Mouse (Mus musculus): Measurements from ENCODE around the gene Syndig1l. TPM values are rescaled to one million over a fixed set of nuclear protein-coding genes. Genes with fewer than 3 reads are reported as not detected.
A peak's percentile ranks its signal among the peaks of the same experiment; 100 is the strongest.

The Syndig1l gene
- not detected in 2 replicates for polyA plus RNA-seq (2015; fragmentation: Nextera tagmentation; extraction: Ambion mirVana)

DNA sequence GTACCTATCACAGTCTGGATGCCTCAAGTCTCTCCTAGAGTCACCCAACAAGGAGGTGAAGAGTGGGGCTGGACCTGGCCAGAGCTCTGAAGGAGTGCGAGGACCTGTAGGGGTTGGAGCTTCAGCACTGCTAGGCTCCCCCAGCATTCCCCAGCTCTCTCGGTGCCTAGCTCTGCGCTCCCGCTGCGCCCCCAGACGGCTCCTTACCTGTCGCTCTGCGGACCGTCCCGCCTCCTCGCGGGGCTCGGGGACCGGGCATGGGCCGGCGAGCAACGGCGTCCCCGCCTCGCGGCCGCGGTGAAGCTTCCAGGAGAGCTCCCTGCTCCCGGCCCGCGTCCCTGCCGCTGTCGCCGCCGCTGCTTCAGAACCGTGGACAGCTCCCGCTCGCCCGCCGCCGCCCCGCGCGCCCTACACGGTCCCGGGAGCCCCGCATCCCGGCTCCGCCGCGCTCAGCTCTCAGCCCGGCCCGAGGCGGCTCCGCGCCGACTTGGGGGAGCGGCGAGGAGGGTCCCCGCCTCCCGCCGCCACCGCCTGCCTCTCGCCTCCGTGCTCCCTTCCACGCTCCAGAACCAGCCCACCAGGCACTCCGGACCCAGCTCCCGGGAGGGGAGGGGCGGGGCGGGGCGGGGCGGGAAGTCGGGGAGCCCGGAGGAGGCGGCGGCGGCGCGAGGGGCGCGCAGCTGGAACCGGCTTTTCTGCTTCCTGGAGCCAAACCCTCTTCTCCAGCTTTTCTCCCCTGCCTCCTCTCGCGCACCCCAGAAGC, at the start of gene Syndig1l:
Gene Syndig1l, minus strand, starts transcription at position 513 of the 763 bp plus-strand sequence.
- Histone ChIP-seq H3K4me3 (peak within 1 kb of the TSS; percentile 54), H3K9ac (no peak within 1 kb of the TSS), H3K4me1 (0 out of 2 replicates have a peak, but pooled peaks cover 4% of the 10 kb centered on the region), H3K27me3 (peaks cover 78% of the 10 kb centered on the region), H3K9me3 (no peaks in the 10 kb centered on the region), H3K4me2 (peak within 1 kb of the TSS; percentile 80), H3K27ac (no peak within 1 kb of the TSS), H3K36me3 (no peaks in the 10 kb centered on the region)
- under 1% methylated on average over 78 of the region's 79 CpGs for WGBS
- ATAC-seq (ENCODE audit: insufficient number of reproducible peaks, insufficient read depth, low FRiP score, low TSS enrichment, low read depth), result peak; percentile 72

DNA sequence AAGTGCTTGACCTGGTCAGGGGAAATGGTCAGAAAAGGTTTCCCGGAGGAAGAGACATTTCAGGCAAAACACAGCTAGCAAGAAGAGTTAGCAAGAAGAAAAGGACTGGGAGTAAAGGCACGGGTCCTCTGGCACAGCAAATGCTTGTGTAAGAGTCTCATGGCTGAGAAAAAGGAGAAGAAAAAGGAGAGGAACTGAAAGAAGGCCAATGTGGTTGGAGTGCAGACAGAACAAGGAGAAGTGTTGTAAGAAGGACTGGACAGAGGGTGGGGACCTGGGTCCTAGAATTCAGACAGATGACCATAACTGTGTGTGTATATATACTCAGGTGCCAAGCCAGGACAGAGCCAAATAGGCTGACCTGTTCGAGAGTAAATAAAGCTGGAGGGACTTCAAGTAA, 49.5 kb upstream of the Syndig1l start:
- no peak overlapping the region for H3K27ac ChIP-seq
- no peak for ATAC-seq (ENCODE audit: insufficient number of reproducible peaks, insufficient read depth, low FRiP score, low TSS enrichment, low read depth)
- H3K4me2 ChIP-seq, result no peak overlapping the region
- H3K9me3 ChIP-seq, result no peaks in the 10 kb centered on the region
- H3K4me3 ChIP-seq, result no peak overlapping the region
- no peak overlapping the region for H3K9ac ChIP-seq
- WGBS, result 74% methylated on average over 3 of the region's 3 CpGs
- no peaks in the 10 kb centered on the region for H3K36me3 ChIP-seq
- no peaks in the 10 kb centered on the region for H3K27me3 ChIP-seq
- peaks cover 12% of the 10 kb centered on the region; the same call in 1 of the 2 replicates for H3K4me1 ChIP-seq

DNA sequence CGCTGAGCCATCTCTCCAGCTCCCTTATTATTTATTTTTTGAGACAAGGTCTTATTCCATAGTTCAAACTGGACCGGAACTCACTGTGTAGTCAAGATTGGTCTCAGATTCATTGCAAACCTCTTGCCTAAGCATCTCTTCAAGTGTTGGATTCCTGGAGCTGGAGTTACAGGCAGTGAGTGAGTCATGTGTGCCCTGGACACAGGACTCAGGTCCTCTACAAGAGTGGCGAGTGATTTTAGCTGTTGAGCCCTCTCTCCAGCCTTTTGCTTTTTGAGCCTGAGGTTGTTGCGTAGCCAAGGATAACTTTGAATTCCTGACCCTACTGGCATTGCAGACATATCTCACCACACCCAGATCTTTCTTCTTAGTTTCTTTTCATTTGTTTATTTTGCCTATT, 47.1 kb upstream of the Syndig1l start:
- Histone ChIP-seq H3K27ac (no peak overlapping the region), H3K36me3 (no peaks in the 10 kb centered on the region), H3K9ac (no peak overlapping the region), H3K4me1 (0 out of 2 replicates have a peak, but pooled peaks cover 4% of the 10 kb centered on the region), H3K4me2 (no peak overlapping the region), H3K9me3 (no peaks in the 10 kb centered on the region), H3K27me3 (no peaks in the 10 kb centered on the region), H3K4me3 (no peak overlapping the region)
- no peak for ATAC-seq (ENCODE audit: insufficient number of reproducible peaks, insufficient read depth, low FRiP score, low TSS enrichment, low read depth)
- WGBS, result 57% methylated on average over 4 of the region's 4 CpGs

DNA sequence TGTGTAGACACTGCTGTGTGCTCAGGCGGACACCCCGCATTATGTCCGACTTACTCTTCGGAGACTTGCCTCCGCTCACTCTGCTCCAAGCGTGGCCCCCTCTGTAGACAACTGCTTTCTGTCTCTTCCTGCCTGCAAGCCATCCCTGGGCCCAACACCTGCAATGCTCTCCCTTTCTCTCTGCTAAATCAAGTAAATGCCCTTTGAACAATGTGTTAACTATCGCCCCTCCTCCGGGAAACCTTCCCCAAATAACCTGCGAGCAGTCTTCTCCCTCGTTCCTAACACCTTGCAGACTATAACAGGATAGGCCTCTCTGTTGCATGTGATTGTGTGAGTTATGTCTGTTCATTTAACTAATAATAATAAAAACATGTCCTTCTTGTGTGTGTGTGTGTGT, 44.9 kb upstream of the Syndig1l start:
- H3K4me2 ChIP-seq, result no peak overlapping the region
- H3K4me3 ChIP-seq, result no peak overlapping the region
- H3K9me3 ChIP-seq, result no peaks in the 10 kb centered on the region
- no peaks in the 10 kb centered on the region for H3K27me3 ChIP-seq
- H3K36me3 ChIP-seq, result no peaks in the 10 kb centered on the region
- no peak overlapping the region for H3K27ac ChIP-seq
- H3K9ac ChIP-seq, result no peak overlapping the region
- ATAC-seq (ENCODE audit: insufficient number of reproducible peaks, insufficient read depth, low FRiP score, low TSS enrichment, low read depth), result no peak
- H3K4me1 ChIP-seq, result 0 out of 2 replicates have a peak, but pooled peaks cover 4% of the 10 kb centered on the region
- 88% methylated on average over 10 of the region's 10 CpGs for WGBS

DNA sequence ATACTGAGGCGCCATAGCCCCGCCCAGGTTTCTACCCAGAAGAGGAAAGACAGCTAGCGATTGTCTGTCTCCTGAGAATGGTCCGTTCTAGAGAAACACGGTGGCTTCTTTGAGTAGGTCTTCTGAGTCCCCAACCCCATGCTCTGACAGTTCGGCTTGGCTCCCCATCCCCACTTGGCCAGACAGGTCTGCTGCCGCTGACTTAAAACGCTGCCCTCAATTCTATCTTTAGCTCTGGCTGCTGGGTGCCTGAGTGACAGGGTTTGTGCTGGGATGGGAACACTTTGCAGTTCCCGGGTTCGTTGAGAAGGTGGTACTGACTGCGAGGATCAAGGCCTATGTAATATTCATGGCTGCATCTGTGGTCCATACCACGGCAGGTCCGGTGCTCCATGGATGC, 34.7 kb upstream of the Syndig1l start:
- H3K36me3 ChIP-seq, result no peaks in the 10 kb centered on the region
- no peak overlapping the region for H3K4me3 ChIP-seq
- no peak for ATAC-seq (ENCODE audit: insufficient number of reproducible peaks, insufficient read depth, low FRiP score, low TSS enrichment, low read depth)
- H3K4me2 ChIP-seq, result no peak overlapping the region
- no peak overlapping the region for H3K27ac ChIP-seq
- H3K4me1 ChIP-seq, result no peaks in the 10 kb centered on the region
- no peaks in the 10 kb centered on the region for H3K27me3 ChIP-seq
- WGBS, result 78% methylated on average over 13 of the region's 13 CpGs
- H3K9me3 ChIP-seq, result no peaks in the 10 kb centered on the region
- H3K9ac ChIP-seq, result no peak overlapping the region

DNA sequence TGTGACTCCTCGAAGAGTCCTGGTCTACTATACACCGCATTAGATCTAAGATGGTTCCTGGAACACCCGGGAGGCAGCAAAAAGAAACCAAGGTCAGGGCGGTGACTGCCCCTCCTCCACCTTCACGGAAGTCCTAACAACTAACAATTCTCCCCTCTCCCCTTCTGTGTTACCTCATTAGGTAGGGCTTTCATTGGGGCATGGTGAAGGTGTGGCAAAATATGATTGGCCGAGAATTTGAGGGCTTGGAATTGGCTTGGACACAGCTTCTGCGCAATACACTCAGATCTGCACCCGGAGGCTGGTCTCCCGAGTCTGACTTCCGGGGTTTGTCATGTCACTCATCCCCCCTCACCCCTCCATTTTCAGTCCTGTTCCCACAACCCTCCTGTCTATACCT, 29.8 kb upstream of the Syndig1l start:
- Histone ChIP-seq H3K27me3 (no peaks in the 10 kb centered on the region), H3K4me2 (no peak overlapping the region), H3K36me3 (no peaks in the 10 kb centered on the region), H3K27ac (no peak overlapping the region), H3K9me3 (no peaks in the 10 kb centered on the region), H3K4me1 (no peaks in the 10 kb centered on the region), H3K4me3 (no peak overlapping the region), H3K9ac (no peak overlapping the region)
- no peak for ATAC-seq (ENCODE audit: insufficient number of reproducible peaks, insufficient read depth, low FRiP score, low TSS enrichment, low read depth)
- WGBS, result 90% methylated on average over 10 of the region's 10 CpGs

DNA sequence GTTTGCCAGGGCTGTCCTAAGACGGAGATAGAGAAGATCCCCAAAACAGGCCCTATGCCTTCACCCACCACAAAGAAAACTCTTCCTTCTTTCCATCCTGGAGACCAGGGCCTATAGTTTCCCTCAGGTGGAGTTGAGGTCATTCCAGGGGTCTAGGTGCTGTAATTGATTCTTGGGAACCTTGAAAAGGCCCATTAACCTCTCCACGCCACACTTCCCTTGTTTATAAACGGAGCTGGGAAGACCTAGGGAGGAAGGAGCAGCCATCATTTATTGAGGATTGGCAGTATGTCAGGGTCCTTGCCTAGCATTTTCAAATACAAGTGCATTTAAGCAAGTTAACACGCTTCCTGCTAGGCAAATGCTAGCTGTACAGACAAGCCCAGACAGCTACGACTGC, 28.8 kb upstream of the Syndig1l start:
- Histone ChIP-seq H3K27me3 (no peaks in the 10 kb centered on the region), H3K36me3 (no peaks in the 10 kb centered on the region), H3K4me2 (no peak overlapping the region), H3K9me3 (no peaks in the 10 kb centered on the region), H3K9ac (no peak overlapping the region), H3K27ac (0 out of 2 replicates have a peak overlapping the region, but pooled peaks have one; percentile 22), H3K4me1 (no peaks in the 10 kb centered on the region), H3K4me3 (no peak overlapping the region)
- 67% methylated on average over 5 of the region's 5 CpGs for WGBS
- no peak for ATAC-seq (ENCODE audit: insufficient number of reproducible peaks, insufficient read depth, low FRiP score, low TSS enrichment, low read depth)

DNA sequence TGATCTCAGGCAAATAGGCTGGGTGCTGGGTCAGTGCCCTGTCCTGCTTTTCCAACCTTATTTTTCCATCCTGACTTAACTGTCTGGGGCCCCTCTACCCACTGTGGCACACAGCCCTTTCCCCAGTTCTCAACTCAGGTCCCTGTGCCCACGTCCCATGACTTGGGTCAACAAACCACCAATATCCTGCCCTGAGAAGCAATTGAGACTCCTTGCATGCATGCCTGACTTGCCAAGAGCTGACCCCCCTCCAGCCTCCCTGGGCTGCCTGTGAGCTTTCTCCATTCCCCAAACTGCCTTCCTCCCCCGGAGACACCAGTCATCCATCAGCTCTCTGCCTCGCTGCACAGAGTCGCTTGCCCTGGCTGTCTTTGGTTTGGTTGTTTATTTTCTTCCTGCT, 28.4 kb upstream of the Syndig1l start:
- Histone ChIP-seq H3K9me3 (no peaks in the 10 kb centered on the region), H3K4me2 (no peak overlapping the region), H3K27ac (0 out of 2 replicates have a peak overlapping the region, but pooled peaks have one; percentile 22), H3K27me3 (no peaks in the 10 kb centered on the region), H3K4me3 (no peak overlapping the region), H3K36me3 (no peaks in the 10 kb centered on the region), H3K4me1 (no peaks in the 10 kb centered on the region), H3K9ac (no peak overlapping the region)
- WGBS, result 64% methylated on average over 4 of the region's 4 CpGs
- no peak for ATAC-seq (ENCODE audit: insufficient number of reproducible peaks, insufficient read depth, low FRiP score, low TSS enrichment, low read depth)

DNA sequence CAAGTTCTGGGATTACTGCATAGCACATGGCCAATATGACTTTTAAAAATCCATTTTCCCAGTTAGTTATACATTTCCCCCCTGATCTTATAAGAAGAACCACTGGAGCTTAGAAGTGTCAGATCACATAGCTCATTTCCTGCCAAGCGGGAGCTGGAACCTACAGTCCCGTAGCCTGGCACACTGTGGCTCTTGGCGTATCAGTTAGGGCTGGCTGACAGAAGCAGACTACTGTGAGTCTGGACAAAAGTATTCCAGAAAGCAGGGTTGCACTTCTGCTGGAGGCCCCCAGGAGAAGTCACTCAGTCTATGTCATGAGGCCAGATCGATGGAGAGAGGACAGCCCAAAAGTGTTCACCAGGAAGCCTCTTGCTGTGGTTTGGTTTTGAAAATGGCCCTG, 27.8 kb upstream of the Syndig1l start:
- WGBS, result 84% methylated on average over 4 of the region's 4 CpGs
- ATAC-seq (ENCODE audit: insufficient number of reproducible peaks, insufficient read depth, low FRiP score, low TSS enrichment, low read depth), result no peak

DNA sequence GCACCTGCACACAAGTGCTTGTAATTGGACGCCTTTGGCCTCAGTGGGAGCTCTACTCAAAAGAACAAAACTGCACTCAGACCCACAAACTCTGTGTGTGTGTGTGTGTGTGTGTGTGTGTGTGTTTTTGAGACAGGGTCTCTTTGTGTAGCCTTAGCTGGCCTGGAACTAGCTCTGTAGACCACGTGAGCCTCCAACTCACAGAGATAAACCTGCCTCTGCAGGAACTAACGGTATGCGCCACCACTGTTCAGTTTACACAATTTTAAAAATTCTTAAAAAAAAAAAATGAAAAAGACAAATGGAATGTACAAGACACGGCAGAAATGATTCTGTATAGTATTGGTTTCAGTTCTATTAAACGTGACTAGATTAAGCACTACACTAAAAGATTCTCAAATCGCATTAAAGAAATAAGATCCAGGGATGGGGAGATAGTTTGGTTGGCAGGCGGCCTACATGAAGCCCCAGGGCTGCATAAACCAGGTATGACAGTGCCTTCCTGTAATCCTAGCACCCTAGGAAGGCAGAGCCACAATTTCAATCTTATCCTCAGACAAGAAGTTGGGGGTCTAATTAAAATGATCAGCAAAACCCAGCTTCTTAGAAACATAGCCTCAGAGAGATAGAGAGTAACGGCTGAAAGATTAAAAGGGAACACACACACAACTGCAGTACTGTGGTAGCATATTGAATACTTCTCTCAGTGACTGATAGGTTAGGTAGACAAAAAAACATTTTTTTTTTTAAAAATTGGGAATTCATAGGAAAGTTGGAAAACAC, 20.0 kb upstream of the Syndig1l start:
- H3K27me3 ChIP-seq, result no peaks in the 10 kb centered on the region
- H3K4me3 ChIP-seq, result no peak overlapping the region
- WGBS, result 71% methylated on average over 9 of the region's 9 CpGs
- ATAC-seq (ENCODE audit: insufficient number of reproducible peaks, insufficient read depth, low FRiP score, low TSS enrichment, low read depth), result no peak
- no peaks in the 10 kb centered on the region for H3K9me3 ChIP-seq
- H3K9ac ChIP-seq, result no peak overlapping the region
- H3K27ac ChIP-seq, result no peak overlapping the region
- H3K4me2 ChIP-seq, result no peak overlapping the region
- no peaks in the 10 kb centered on the region for H3K36me3 ChIP-seq
- H3K4me1 ChIP-seq, result no peaks in the 10 kb centered on the region

More for the DNA sequence above, 27.8 kb upstream of the Syndig1l start:
- no peak overlapping the region for H3K4me3 ChIP-seq
- no peak overlapping the region for H3K9ac ChIP-seq
- H3K36me3 ChIP-seq, result no peaks in the 10 kb centered on the region
- H3K4me1 ChIP-seq, result no peaks in the 10 kb centered on the region
- no peak overlapping the region for H3K27ac ChIP-seq
- H3K27me3 ChIP-seq, result no peaks in the 10 kb centered on the region
- H3K4me2 ChIP-seq, result no peak overlapping the region
- no peaks in the 10 kb centered on the region for H3K9me3 ChIP-seq

DNA sequence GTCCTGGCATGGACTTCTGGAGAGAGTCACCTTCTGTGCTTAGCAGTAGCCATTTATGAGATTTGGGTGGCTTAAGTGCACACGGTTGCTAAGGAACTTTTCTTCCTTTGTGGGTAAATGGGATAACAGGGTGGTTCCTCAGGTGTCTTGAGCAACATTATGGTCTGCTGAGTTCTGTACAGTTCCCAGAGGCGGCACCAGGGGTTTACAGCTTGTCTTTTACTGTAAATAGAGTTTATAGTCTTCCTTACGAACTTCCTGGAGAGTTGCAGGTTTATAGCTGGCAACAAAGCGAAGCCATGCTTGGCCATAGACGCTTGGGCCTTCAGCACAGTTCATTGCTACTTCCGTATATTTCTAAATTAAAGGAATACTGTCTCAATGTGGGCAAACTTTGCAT, 15.9 kb upstream of the Syndig1l start:
- ATAC-seq (ENCODE audit: insufficient number of reproducible peaks, insufficient read depth, low FRiP score, low TSS enrichment, low read depth), result no peak
- no peak overlapping the region for H3K4me2 ChIP-seq
- H3K27ac ChIP-seq, result no peak overlapping the region
- 82% methylated on average over 6 of the region's 6 CpGs for WGBS
- H3K27me3 ChIP-seq, result no peaks in the 10 kb centered on the region
- no peaks in the 10 kb centered on the region for H3K36me3 ChIP-seq
- H3K4me1 ChIP-seq, result no peaks in the 10 kb centered on the region
- H3K9ac ChIP-seq, result no peak overlapping the region
- H3K4me3 ChIP-seq, result no peak overlapping the region
- H3K9me3 ChIP-seq, result no peaks in the 10 kb centered on the region
